Mouse (Mus musculus) layer of hippocampus, adult 8-10 months (tissue): Measurements from ENCODE around the gene Krt42. TPM values are rescaled to one million over a fixed set of nuclear protein-coding genes. Genes with fewer than 3 reads are reported as not detected.
"Not testable (repeated sequence)": the region's sequence is repeated elsewhere in the genome, so short reads cannot be mapped to it uniquely, and the experiment has no call there.

ENCODE experiments used
- DNase-seq, 2 experiments: peaks; one replicate each; pipeline ENCODE4 v3.0.0; 2022; ENCODE audit warnings: low spot score in 2 of 2
- total RNA-seq, 4 experiments: library from RNA; stranded (reverse); gene quantifications; 2 replicates each; pipeline ENCODE4 v1.2.4; 2022

Krt42 gene
- total RNA-seq, 4 experiments from 2014 or later: not detected

GRCm38 (mm10) chr11:100281596-100282544 is 12.2 kb upstream of the Krt42 start:
- peak; percentile 69 to 92 for DNase-seq

GRCm38 (mm10) chr11:100278759-100279158 is 9.1 kb upstream of the Krt42 start:
- no peak for DNase-seq

- DNase-seq: no peak
Observed at GRCm38 (mm10) chr11:100277726-100278480, 8.2 kb upstream of the Krt42 start.

GRCm38 (mm10) chr11:100275466-100275865 is 5.8 kb upstream of the Krt42 start:
- DNase-seq: no peak

- DNase-seq: no peak
Observed at GRCm38 (mm10) chr11:100274719-100275118, 5.0 kb upstream of the Krt42 start.

DNA sequence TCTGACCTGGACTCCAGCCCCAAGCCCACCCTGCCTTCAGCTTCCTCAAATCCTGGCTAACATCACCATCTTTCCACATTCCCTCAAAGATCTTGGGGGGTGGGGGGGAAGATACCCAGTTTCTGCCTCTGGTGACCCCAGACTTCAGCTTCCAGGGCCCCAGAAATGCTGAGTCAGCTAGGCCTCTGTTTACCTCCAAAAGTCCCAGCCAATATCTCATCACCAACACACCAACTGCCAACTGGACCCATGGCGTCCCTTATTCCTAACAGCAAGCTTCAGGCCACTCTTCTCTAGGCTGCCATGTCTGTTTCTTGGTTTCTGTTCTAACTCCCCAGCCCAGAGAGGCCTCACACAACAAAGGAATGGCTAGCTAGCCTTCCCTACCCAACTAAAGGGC is 2.2 kb upstream of the Krt42 start:
- DNase-seq: no peak

GRCm38 (mm10) chr11:100262058-100262980 is 7.4 kb downstream of the Krt42 start:
- DNase-seq: no peak

DNA sequence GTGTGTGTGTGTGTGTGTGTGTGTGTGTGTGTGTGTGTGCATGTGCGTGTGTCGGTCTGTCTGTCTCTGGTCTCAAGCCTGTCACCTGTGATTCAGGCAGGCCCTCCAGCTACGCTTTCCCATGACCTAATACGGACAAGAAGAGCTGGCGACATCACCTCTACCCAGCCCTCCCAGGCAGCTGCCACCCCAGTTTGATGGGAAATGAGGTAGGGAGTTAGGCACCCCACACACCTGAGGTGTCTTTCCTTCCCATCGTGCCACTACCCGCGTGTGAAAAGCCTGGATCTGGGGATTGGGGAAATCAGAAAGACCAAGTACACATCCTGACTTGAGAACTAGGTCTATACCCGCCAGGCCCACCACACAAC is 8.5 kb downstream of the Krt42 start:
- no peak for DNase-seq

- DNase-seq: no peak
Observed at GRCm38 (mm10) chr11:100260514-100261234, 9.0 kb downstream of the Krt42 start, which contains the start of gene Krt17. TSS of gene Krt17 (minus strand) at chr11:100261029.

DNA sequence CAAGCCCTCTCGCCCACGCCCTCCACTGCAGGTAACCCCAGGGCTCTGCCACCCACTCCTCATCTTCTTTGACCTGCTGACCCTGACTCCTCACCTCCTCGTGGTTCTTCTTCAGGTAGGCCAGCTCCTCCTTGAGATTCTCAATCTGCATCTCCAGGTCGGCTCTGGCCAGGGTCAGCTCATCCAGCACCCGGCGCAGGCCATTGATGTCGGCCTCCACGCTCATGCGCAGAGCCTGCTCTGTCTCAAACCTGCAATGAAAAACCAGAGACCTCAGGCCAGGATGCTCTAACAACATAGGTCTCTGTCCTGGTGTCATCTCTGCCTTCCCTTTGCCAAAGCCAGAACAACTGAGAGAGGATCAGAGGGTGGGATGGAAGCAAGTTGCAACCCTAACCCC is 10.6 kb downstream of the Krt42 start:
- DNase-seq: no peak

- DNase-seq: no peak
Observed at GRCm38 (mm10) chr11:100257967-100258366, 11.7 kb downstream of the Krt42 start.

DNA sequence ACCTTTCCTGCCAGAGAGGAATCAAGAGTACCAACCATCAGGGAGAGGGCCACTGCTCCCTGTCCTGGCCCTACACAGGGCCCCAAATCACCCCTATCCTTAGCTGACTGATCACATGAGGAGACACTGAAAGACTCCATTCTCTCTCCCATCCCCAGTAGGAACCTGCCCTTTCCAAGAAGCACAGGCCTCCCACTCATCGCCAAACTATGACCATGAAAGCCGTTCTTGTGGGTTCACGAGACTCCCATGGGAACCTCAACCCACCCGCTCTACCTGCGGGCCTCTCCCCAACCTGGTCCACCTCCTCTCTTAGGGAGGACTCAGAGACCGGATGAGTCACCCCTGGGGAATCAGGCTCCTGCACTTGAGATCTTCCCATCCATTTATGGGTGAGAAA is 14.2 kb downstream of the Krt42 start:
- no peak for DNase-seq

DNA sequence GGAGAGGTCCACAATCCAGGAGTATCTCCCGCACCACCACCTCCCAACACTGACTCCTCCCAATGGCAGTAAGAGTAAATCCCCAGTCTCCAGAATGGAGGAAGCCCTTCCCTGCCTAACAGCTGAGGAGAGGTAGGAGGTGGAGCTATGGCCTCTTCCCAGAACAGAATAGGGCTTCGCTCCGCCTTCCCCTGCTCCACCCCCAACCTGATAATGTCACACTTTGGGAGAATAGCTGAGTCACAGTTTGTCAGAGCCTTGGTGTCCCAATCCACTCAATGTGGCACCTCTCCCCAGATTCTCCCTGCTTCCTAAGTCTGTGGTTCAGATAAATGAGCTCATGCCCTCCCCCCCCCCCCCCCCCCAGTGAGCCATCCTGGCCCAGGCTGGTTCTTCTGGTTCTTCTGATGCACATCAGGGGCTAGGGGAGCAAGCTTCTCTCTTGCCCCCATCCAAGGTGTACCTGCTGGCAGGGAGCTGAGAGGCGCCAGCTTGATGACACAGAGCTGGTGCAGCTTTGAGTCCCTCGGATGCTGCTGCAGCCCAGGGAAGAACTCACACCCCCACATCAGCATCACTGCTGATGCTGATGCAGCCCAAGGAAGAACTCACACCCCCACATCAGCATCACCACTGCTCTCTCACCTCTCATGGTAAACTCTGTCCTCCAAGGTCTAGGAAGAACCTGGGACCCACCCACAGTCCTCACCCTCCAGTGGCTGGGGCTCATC is 15.1 kb downstream of the Krt42 start:
- DNase-seq: no peak

- no peak for DNase-seq
Observed at GRCm38 (mm10) chr11:100248852-100249465, 20.7 kb downstream of the Krt42 start, which contains the start of gene Krt16. TSS of gene Krt16 (minus strand) at chr11:100248902.

- not testable (repeated sequence) for DNase-seq
Observed at GRCm38 (mm10) chr11:100246471-100246870, 23.2 kb downstream of the Krt42 start.

DNA sequence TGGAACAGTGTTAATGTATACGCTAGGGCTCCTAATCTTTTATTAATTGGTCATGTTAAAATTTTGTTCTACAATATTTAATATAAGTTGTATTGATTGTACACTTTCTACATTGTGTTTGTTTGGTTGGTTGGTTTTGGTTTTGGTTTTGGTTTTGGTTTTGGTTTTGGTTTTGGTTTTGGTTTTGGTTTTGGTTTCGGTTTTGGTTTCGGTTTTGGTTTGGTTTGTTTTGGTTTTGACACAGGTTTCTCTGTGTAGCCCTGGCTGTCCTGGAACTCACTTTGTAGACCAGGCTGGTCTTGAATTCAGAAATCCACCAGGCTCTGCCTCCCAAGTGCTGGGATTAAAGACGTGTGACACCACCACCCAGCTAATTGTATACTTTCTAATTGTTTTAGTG is 29.4 kb downstream of the Krt42 start:
- DNase-seq: not testable (repeated sequence)

GRCm38 (mm10) chr11:100221741-100222140 is 47.9 kb downstream of the Krt42 start:
- DNase-seq: no peak

GRCm38 (mm10) chr11:100219304-100219703 is 50.4 kb downstream of the Krt42 start:
- no peak for DNase-seq
